14 mouse cellular contexts compared by ENCODE assay signal in the genomic region with DNA sequence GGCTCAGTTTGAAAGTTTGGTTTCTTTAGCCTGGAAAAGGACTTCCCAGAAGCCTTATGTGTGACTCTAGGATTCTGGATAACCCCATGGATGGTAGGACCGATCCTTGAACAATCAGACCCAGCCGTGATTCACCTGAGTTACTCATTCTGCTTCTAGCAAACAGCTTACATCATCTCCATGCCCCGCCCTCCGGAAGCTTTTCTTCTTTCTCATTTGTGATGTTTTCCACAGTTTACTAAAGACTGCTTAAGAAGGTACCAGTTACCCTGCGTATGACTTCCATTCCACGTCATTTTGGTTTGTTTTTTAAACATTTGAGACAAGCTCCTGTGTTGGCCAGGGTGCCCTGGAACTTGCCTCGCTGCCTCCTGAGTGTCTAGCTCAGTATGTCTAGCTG. TPM values are rescaled to one million over a fixed set of nuclear protein-coding genes. Genes with fewer than 3 reads are reported as not detected.
A peak's percentile ranks its signal among the peaks of the same experiment; 100 is the strongest.
DNase-seq lines count a peak whose midpoint lies in the region; ATAC-seq and TF ChIP-seq lines count a peak whose summit lies in the region.
"Had no signal": no experiment of that assay in that cellular context is flagged by ENCODE, and none has a peak within 500 bp of the region (broad histone marks: within the 10 kb centered on the region; RNA-seq: fewer than 3 reads in every experiment).

No protein-coding gene starts in this region.

- no peaks in the 10 kb centered on the region for H3K79me2 ChIP-seq in MEL (ENCODE audit: control insufficient read depth, insufficient read depth, low read length, poor library complexity)

- peaks cover 21% of the 10 kb centered on the region for H3K4me1 ChIP-seq in lung, embryonic 15.5 days
- peaks cover 18 to 21% of the 10 kb centered on the region in 2 experiments for H3K4me1 ChIP-seq in MEL (ENCODE audit: control insufficient read depth in 1 of 2, insufficient read depth in 2 of 2, low read length in 2 of 2)
- H3K4me1 ChIP-seq in embryonic facial prominence, embryonic 15.5 days = peaks cover 19% of the 10 kb centered on the region
- H3K4me1 ChIP-seq in stomach, postnatal 0 days (replicated peaks; ENCODE audit: control insufficient read depth, insufficient read depth) = peaks cover 5% of the 10 kb centered on the region
- no peaks in the 10 kb centered on the region for H3K4me1 ChIP-seq in hindbrain, embryonic 12.5 days
- H3K4me1 ChIP-seq: forebrain, embryonic 10.5 days; midbrain, embryonic 15.5 days had no signal

- H3K27me3 ChIP-seq in lung, embryonic 15.5 days = no peaks in the 10 kb centered on the region
- no peaks in the 10 kb centered on the region for H3K27me3 ChIP-seq in MEL (ENCODE audit: control insufficient read depth in 1 of 2, insufficient read depth in 2 of 2, low read length in 2 of 2)
- H3K27me3 ChIP-seq in embryonic facial prominence, embryonic 15.5 days = no peaks in the 10 kb centered on the region
- no peaks in the 10 kb centered on the region for H3K27me3 ChIP-seq in stomach, postnatal 0 days (ENCODE audit: control insufficient read depth, insufficient read depth, low read length)
- 0 out of 2 replicates have a peak, but pooled peaks cover 3% of the 10 kb centered on the region for H3K27me3 ChIP-seq in hindbrain, embryonic 12.5 days
- H3K27me3 ChIP-seq: midbrain, embryonic 15.5 days; neural tube, embryonic 12.5 days had no signal

- TF ChIP-seq CTCF in MEL (IDR thresholded peaks at IDR 0.05 in 2 of 3, conservative IDR thresholded peaks at IDR 0.05 in 1 of 3; ENCODE audit: control insufficient read depth in 1 of 3, insufficient read depth in 1 of 3, low read depth in 2 of 3, low read length in 3 of 3, poor library complexity in 1 of 3, severe bottlenecking in 1 of 3) = no peak
- TF ChIP-seq CTCF in stomach, postnatal 0 days (IDR thresholded peaks at IDR 0.05; ENCODE audit: low read depth) = no peak

- no peak for TF ChIP-seq POLR2A in MEL (IDR thresholded peaks at IDR 0.05; ENCODE audit: control insufficient read depth in 1 of 2, insufficient read depth in 1 of 2, low read depth in 1 of 2, low read length in 2 of 2, poor library complexity in 1 of 2)

- TF ChIP-seq EP300 in MEL (IDR thresholded peaks at IDR 0.05; ENCODE audit: low read depth in 1 of 2, low read length in 2 of 2) = no peak
- TF ChIP-seq EP300 in stomach, postnatal 0 days (optimal IDR thresholded peaks at IDR 0.05) = no peak

- H3K9me3 ChIP-seq in lung, embryonic 15.5 days = no peaks in the 10 kb centered on the region
- H3K9me3 ChIP-seq in MEL (replicated peaks; ENCODE audit: insufficient read depth, low read length) = no peaks in the 10 kb centered on the region
- H3K9me3 ChIP-seq in embryonic facial prominence, embryonic 15.5 days (replicated peaks) = no peaks in the 10 kb centered on the region
- H3K9me3 ChIP-seq in stomach, postnatal 0 days (ENCODE audit: control insufficient read depth, low read length) = no peaks in the 10 kb centered on the region
- no peaks in the 10 kb centered on the region for H3K9me3 ChIP-seq in hindbrain, embryonic 12.5 days (replicated peaks)
- H3K9me3 ChIP-seq: forebrain, embryonic 10.5 days; midbrain, embryonic 15.5 days; neural tube, embryonic 12.5 days had no signal

- WGBS in lung, embryonic 15.5 days = 73% methylated on average over 7 of the region's 7 CpGs
- 73% methylated on average over 7 of the region's 7 CpGs for WGBS in embryonic facial prominence, embryonic 15.5 days
- WGBS in stomach, postnatal 0 days = 57% methylated on average over 7 of the region's 7 CpGs
- WGBS in hindbrain, embryonic 12.5 days = 89% methylated on average over 7 of the region's 7 CpGs

- H3K36me3 ChIP-seq in lung, embryonic 15.5 days = no peaks in the 10 kb centered on the region
- peaks cover 0 to 15% of the 10 kb centered on the region in 2 experiments; a peak in 2 of 4 replicates for H3K36me3 ChIP-seq in MEL (ENCODE audit: control insufficient read depth in 1 of 2, insufficient read depth in 2 of 2, low read length in 2 of 2)
- H3K36me3 ChIP-seq in embryonic facial prominence, embryonic 15.5 days = no peaks in the 10 kb centered on the region
- H3K36me3 ChIP-seq in stomach, postnatal 0 days (ENCODE audit: control insufficient read depth, insufficient read depth, low read length) = no peaks in the 10 kb centered on the region
- no peaks in the 10 kb centered on the region for H3K36me3 ChIP-seq in hindbrain, embryonic 12.5 days
- H3K36me3 ChIP-seq: forebrain, embryonic 10.5 days; midbrain, embryonic 15.5 days; neural tube, embryonic 12.5 days had no signal

- TF ChIP-seq RAD21 in MEL (IDR thresholded peaks at IDR 0.05; ENCODE audit: low read depth, low read length) = no peak

- H3K4me2 ChIP-seq in lung, embryonic 15.5 days = no peak overlapping the region
- H3K4me2 ChIP-seq in embryonic facial prominence, embryonic 15.5 days (replicated peaks) = no peak overlapping the region
- no peak overlapping the region for H3K4me2 ChIP-seq in stomach, postnatal 0 days (replicated peaks; ENCODE audit: low read depth)
- no peak overlapping the region for H3K4me2 ChIP-seq in hindbrain, embryonic 12.5 days (replicated peaks)
- H3K4me2 ChIP-seq: midbrain, embryonic 15.5 days; neural tube, embryonic 12.5 days had no signal

- 0 out of 2 replicates have a peak overlapping the region, but pooled peaks have one; percentile 29 for H3K27ac ChIP-seq in lung, embryonic 15.5 days
- no peak overlapping the region for H3K27ac ChIP-seq in MEL (ENCODE audit: control insufficient read depth, low read depth, low read length)
- peak overlapping the region; percentile 69 for H3K27ac ChIP-seq in embryonic facial prominence, embryonic 15.5 days (replicated peaks)
- no peak overlapping the region for H3K27ac ChIP-seq in stomach, postnatal 0 days (replicated peaks)
- H3K27ac ChIP-seq in hindbrain, embryonic 12.5 days = no peak overlapping the region
- H3K27ac ChIP-seq: forebrain, embryonic 10.5 days; midbrain, embryonic 15.5 days; neural tube, embryonic 12.5 days had no signal

- no peak for ATAC-seq in lung, embryonic 15.5 days (ENCODE audit: borderline replicate concordance, extremely low read depth, low FRiP score, low TSS enrichment)
- ATAC-seq in embryonic facial prominence, embryonic 15.5 days (ENCODE audit: insufficient number of reproducible peaks, low FRiP score, low TSS enrichment, low read depth) = no peak
- ATAC-seq in stomach, postnatal 0 days (ENCODE audit: low FRiP score, low TSS enrichment) = peak; percentile 91
- no peak for ATAC-seq in hindbrain, embryonic 12.5 days (ENCODE audit: low FRiP score)
- ATAC-seq: hindbrain, embryonic 16.5 days; midbrain, embryonic 15.5 days had no signal

- DNase-seq in lung, postnatal 4 days = no peak
- peak; percentile 13 for DNase-seq in MEL (ENCODE audit: low read depth, low spot score)
- DNase-seq in stomach, postnatal 0 days (ENCODE audit: low spot score) = peak; percentile 75
- DNase-seq in spleen, adult 12 weeks (ENCODE audit: low spot score) = no peak
- DNase-seq: cerebellum, adult 2 months; kidney, adult 9 months had no signal

- no peak overlapping the region for H3K4me3 ChIP-seq in lung, embryonic 15.5 days
- H3K4me3 ChIP-seq in MEL (ENCODE audit: control insufficient read depth in 1 of 2, insufficient read depth in 1 of 2, low read depth in 2 of 2, low read length in 2 of 2) = no peak overlapping the region
- no peak overlapping the region for H3K4me3 ChIP-seq in embryonic facial prominence, embryonic 15.5 days (replicated peaks)
- H3K4me3 ChIP-seq in stomach, postnatal 0 days (ENCODE audit: low read depth, low read length) = no peak overlapping the region
- H3K4me3 ChIP-seq in hindbrain, embryonic 12.5 days = no peak overlapping the region
- H3K4me3 ChIP-seq: forebrain, embryonic 10.5 days; midbrain, embryonic 15.5 days; neural tube, embryonic 12.5 days had no signal

- H3K9ac ChIP-seq in lung, embryonic 15.5 days = no peak overlapping the region
- H3K9ac ChIP-seq in MEL (ENCODE audit: control insufficient read depth, low read depth, low read length, poor library complexity, severe bottlenecking) = no peak overlapping the region
- H3K9ac ChIP-seq in embryonic facial prominence, embryonic 15.5 days = no peak overlapping the region
- H3K9ac ChIP-seq in stomach, postnatal 0 days (ENCODE audit: low read length) = no peak overlapping the region
- H3K9ac ChIP-seq in hindbrain, embryonic 12.5 days = no peak overlapping the region
- H3K9ac ChIP-seq: midbrain, embryonic 15.5 days; neural tube, embryonic 12.5 days had no signal

TF ChIP-seq in MEL, 35 proteins besides CTCF, POLR2A, EP300 and RAD21:
- TF ChIP-seq ELF1 (IDR thresholded peaks at IDR 0.05; ENCODE audit: low read depth, low read length) = no peak
- no peak for TF ChIP-seq CHD1 (IDR thresholded peaks at IDR 0.05; ENCODE audit: low read depth, low read length)
- no peak for TF ChIP-seq MAX (IDR thresholded peaks at IDR 0.05; ENCODE audit: low read length)
- TF ChIP-seq MAZ (IDR thresholded peaks at IDR 0.05; ENCODE audit: low read depth, low read length) = no peak
- TF ChIP-seq ETS1 (IDR thresholded peaks at IDR 0.05; ENCODE audit: low read depth, low read length) = no peak
- no peak for TF ChIP-seq UBTF (IDR thresholded peaks at IDR 0.05; ENCODE audit: borderline replicate concordance, insufficient read depth, low read depth, low read length)
- TF ChIP-seq RCOR1 (IDR thresholded peaks at IDR 0.05; ENCODE audit: low read depth, low read length) = no peak
- no peak for TF ChIP-seq MXI1 (IDR thresholded peaks at IDR 0.05; ENCODE audit: low read depth, low read length)
- no peak for TF ChIP-seq ZKSCAN1 (IDR thresholded peaks at IDR 0.05; ENCODE audit: low read depth, low read length)
- TF ChIP-seq SMC3 (IDR thresholded peaks at IDR 0.05; ENCODE audit: low read depth, low read length) = no peak
- no peak for TF ChIP-seq GABPA (IDR thresholded peaks at IDR 0.05; ENCODE audit: low read depth, low read length)
- no peak for TF ChIP-seq POLR2AphosphoS2 (IDR thresholded peaks at IDR 0.05; ENCODE audit: low read length)

RNA-seq across cellular contexts. Expression of gene Serp2, which starts 13.6 kb away (rescaled TPM):
- 5.3 TPM in 2 replicates for polyA plus RNA-seq in lung, embryonic 15.5 days (2015; fragmentation: Nextera tagmentation; extraction: Ambion mirVana)
- total RNA-seq in MEL (2012; rRNA removed) = 0.26 and 0.42 TPM in 2 replicates
- under 1 TPM in 1 of 2 experiments, not detected in 1; 0.56 TPM for polyA plus RNA-seq in MEL (2012; ENCODE audit: insufficient read depth in 1 of 2, insufficient read length in 2 of 2, low read depth in 1 of 2, low replicate concordance in 2 of 2, missing spikeins in 1 of 2)
- 7.3 and 8.3 TPM in 2 replicates for polyA plus RNA-seq in embryonic facial prominence, embryonic 15.5 days (2015; fragmentation: Nextera tagmentation; extraction: Ambion mirVana)
- 7.4 and 8.0 TPM in 2 replicates for polyA plus RNA-seq in stomach, postnatal 0 days (2015; fragmentation: Nextera tagmentation; extraction: Ambion mirVana)
- polyA plus RNA-seq in hindbrain, embryonic 12.5 days (2016; fragmentation: Nextera tagmentation; extraction: Ambion mirVana) = 59.0 and 59.8 TPM in 2 replicates
- polyA plus RNA-seq: liver, adult 2 months had no signal

Comparison
In these comparisons a context has a peak if more than half of its experiments do, and no peak if none do; other contexts are left out.
1. H3K27ac ChIP-seq: peak in lung, embryonic 15.5 days (single experiment) and embryonic facial prominence, embryonic 15.5 days (single experiment); none in MEL (single experiment), stomach, postnatal 0 days (single experiment) and hindbrain, embryonic 12.5 days (single experiment).
2. DNase-seq: peak in MEL (single experiment) and stomach, postnatal 0 days (single experiment); none in lung, postnatal 4 days (0 of 2) and spleen, adult 12 weeks (single experiment).